Mouse (Mus musculus) kidney, adult 2 months (tissue): Measurements from ENCODE around the gene Pidd1.

Experiments used
- CTCF ChIP-seq: fragments of 200-500 bp; conservative IDR thresholded peaks from 2 replicates; pipeline ENCODE4 v1.5.1; 2011; ENCODE audit warnings: low read depth, mild to moderate bottlenecking, control low read depth, low read length, moderate library complexity, mixed read lengths; ENCODE audit not compliant: insufficient read depth, insufficient read length
- POLR2A ChIP-seq: fragments of 200-500 bp; IDR thresholded peaks from one replicate; pipeline ENCODE4 v1.6.1; 2011; ENCODE audit warnings: low read depth, low read length, control low read depth

DNA sequence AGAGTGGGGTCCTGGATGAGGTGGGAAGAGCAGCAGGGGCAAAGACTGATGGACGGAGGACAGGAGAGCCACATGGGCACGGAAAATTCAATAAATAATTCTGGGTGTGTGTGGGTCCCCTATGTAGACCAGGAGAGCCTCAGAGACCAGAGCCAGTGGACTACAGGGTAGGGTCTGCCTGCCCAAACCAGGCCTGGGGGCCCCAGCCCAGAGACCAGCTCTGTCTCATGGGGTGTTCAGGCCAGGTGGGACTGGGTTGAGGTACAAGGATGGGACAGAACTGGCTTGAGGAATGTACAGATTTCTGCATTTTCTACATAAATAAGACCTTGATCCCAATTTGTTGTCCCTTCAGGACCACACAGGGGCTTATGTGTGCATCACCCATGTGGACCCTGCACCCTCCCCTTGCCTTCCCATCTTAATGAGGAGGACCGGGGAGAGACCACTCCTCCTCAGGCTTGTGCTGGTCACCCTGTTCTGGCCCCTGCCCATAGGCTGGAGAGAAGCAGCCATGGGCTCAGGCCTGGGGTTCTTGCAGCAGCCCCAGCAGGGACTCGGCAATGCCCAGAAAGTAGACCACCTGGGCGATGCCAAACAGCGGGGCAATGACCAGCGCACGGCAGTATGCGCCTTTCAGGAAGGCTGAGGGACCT, 13.1 kb downstream of the Pidd1 start:
- TF ChIP-seq CTCF: no peak
- no peak for TF ChIP-seq POLR2A
